Mouse (Mus musculus) central nervous system, embryonic 18 days (tissue): ENCODE data around the gene Heatr5a. TPM values are rescaled to one million over a fixed set of nuclear protein-coding genes. Genes with fewer than 3 reads are reported as not detected.

ENCODE experiments used
- polyA plus RNA-seq: library from polyadenylated mRNA; depleted of rRNA; stranded (reverse); fragments of >200 nt; gene quantifications from 2 replicates; pipeline ENCODE4 v1.2.3, GENCODE M21; 2012; rRNA removed

Heatr5a gene
- 13.8 and 14.5 TPM in 2 replicates for polyA plus RNA-seq

DNA sequence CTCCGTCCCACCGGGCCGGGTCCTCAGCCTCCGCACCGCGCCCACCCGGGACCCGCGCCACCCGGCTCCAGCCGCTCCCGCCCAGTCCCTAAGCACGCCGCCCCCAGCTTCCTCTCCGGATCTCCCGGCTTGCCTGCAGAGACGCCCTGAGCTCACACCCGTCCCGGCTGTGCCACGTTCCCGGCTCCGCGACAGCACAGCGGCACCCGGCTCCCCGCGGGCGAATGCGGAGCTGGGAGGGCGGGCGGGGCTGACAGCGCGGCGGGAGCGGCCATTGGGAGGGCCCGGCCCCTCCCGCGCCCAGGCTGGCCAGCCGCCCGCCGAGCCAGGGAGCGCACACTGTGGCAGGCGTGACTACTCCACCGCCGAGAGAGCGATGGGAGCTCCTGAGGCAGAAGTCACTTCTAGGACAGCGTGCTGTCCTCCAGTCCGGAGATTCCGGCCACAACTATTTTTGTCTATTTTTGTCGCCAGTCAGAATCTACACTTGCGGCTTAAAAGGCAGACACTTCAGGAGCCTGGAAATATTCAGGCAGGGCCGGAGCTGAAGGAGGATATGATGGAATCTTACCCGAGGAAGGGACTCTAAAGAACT is at the start of gene Heatr5a:
TSS of gene Heatr5a (minus strand) at position 252 of the 595 bp plus-strand sequence.

DNA sequence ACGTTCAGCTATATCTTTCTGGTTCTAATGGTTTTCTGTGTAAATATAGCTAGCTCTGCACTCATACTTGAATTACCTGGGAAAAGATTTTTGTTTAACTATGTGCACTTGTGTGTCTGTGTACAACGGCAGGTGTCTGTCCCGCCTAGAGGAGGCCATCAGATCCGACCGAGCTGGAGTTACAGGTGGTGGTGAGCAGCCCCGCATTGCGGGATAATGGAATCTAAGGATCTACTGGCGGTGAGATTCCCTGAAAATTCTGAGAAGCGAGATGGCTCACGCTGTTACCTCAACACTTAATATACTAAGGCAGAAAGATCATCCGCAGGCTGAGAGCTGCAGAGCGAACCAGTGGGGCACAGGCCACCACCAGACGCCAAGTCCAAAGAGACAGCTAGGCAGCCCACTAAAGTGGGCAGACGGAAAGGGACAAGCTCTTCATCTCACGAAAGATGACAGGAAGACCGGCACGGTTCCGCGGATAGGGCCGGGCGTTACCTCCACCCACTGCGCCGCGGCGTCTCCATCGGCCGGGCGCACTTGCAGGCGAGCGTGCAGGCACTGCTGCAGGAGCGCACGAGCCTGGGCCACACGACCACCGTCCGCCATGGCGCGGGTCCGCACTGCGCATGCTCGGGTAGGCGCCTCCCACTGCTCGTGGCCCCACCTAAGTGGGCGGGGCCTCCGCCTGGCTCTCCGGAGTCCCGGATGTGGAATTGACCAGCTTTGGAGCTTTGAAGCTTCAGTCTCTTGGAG is 34.9 kb upstream of the Heatr5a start, which contains the start of gene Dtd2:
TSS of gene Dtd2 (minus strand) at position 625 of the 756 bp plus-strand sequence.

DNA sequence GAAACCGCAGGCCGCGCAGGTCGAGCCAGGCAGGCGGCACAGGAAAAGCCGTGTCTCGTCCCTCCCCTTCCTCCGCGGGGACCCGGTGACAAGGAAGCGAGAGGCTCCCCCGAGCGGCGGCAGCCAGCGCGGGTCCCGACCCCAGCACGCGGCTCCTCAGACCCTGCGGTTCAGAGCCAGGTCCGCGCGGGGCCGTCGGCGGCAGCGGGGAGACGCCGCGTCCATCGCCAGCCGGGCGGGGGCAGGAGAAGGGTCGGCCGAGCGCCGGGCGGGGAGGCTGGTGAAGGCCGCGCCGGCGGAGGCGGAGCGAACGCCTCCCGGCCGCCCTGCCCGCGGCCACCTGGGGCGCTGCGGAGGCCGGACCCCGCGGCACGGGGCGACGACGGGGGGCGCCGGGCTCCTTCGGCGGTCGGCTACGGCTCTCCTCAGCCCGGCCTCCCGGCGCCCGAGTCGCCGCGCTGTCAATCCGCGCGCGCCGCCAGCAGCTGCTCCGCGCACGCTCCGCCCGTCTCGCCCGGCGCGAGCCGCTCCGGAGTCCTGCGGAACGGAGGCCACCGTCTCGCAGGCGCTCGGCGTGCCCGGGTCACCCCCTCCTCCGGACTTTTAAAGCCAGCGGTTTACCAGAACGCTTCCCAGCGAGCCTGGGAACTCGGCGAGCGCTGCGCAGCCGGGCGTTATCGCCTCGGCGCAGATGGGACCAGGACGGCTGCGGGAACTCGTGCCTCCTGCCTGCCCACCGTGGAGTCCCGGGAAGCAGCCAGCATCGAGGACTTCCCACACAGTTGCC is 141.6 kb downstream of the Heatr5a start, which contains the start of gene Hectd1:
TSS of gene Hectd1 (minus strand) at position 247 of the 787 bp plus-strand sequence.

Other genes starting within 250 kb of the Heatr5a start
- gene Hectd1, start 141.8 kb downstream of the Heatr5a start, polyA plus RNA-seq = 35.9 and 37.9 TPM in 2 replicates
- gene Dtd2, start 35.2 kb upstream of the Heatr5a start, polyA plus RNA-seq = 8.8 and 11.5 TPM in 2 replicates
- not detected in 2 replicates for gene Gpr33, start 56.7 kb upstream of the Heatr5a start, polyA plus RNA-seq
- 4.4 and 5.1 TPM in 2 replicates for gene Nubpl, start 126.4 kb upstream of the Heatr5a start, polyA plus RNA-seq